Mouse (Mus musculus) liver, postnatal 0 days (tissue): ENCODE measurements at regions not wholly inside any gene's neighbourhood (a gene's known extent, or its start where the extent isn't known, plus 50 kb on each side); places are given as distances from the start of the nearest gene placed in this dataset.

Experiments
- CTCF ChIP-seq: sonication (generic); IDR thresholded peaks from 2 replicates; pipeline ENCODE4 v1.5.1; 2016; ENCODE audit warnings: antibody characterized with exemption, low read depth
- EP300 ChIP-seq: IDR thresholded peaks from 2 replicates; pipeline ENCODE4 v1.6.1; 2016; ENCODE audit warnings: antibody characterized with exemption, low read depth, mild to moderate bottlenecking

DNA sequence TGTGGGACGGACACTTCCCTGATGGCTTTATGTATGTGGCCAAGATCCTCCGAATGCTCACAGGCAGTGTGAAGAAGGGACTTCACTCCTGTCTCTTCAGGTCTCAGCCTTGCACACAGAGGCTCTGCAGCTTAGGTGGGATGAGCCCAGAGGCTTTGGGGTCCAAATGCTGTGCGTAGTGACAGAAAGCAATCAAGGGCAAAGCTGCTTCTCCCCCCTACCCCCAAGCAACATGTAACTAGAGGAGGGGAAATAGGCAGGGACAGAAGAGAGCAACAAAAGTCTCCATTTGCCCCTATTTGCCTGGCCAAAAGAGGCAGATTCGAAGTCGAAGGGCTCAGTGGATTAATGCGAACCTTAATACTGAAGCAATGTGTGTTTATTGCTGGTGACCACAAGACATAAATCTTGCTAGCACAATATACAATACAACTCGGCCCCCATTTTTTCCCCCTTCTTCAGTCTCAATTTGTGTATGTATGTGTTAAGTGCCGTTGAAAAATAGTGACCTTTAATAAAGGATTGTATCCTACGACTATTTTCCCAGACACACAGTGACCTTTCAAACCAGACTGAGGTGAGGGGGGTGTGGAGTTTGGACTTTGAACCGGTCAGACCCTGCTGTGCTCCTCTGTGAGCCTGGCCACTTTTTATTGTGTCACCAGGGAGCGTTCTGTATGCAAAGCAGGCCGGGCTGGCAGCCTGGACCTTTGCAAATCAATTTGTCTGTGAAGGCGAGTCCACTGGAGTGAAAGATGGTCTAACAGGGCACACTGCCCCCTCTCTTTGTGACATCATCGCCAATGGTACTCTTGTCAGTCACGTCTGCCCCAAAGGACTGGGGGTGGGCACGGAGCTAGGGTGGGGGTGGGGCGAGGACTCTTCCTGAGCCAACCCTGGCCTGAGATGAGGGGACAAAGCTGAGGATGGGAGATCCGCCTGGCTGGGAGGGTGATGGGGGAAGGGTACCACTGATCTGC lies 208.6 kb downstream of the Bcl11a start:
- TF ChIP-seq CTCF (peak; percentile 12; the same call in 1 of the 2 replicates), EP300 (peak; percentile 56; the same call in 1 of the 2 replicates)
